ENCODE assay signal across 8 mouse cellular contexts in genomic region chr4:134534932-134535786, GRCm38 (mm10). TPM values are rescaled to one million over a fixed set of nuclear protein-coding genes. Genes with fewer than 3 reads are reported as not detected.
DNase-seq lines count a peak whose midpoint lies in the region; ATAC-seq and TF ChIP-seq lines count a peak whose summit lies in the region.

Gene Mtfr1l, minus strand, starts transcription at chr4:134535387.

- H3K4me2 ChIP-seq in forebrain, embryonic 15.5 days (replicated peaks) = peak within 1 kb of the TSS; percentile 91

- peak; percentile 97 for ATAC-seq in forebrain, embryonic 15.5 days (replicated peaks)
- peak; percentile 93 for ATAC-seq in neutrophil, adult 5-6 weeks (ENCODE audit: extremely low read depth, insufficient number of reproducible peaks, low FRiP score, poor library complexity, severe bottlenecking)

- no peak for TF ChIP-seq CTCF in lung, adult 2 months (IDR thresholded peaks at IDR 0.05; ENCODE audit: insufficient read depth, low read length)

- WGBS in forebrain, embryonic 15.5 days = under 1% methylated on average over 71 of the region's 71 CpGs
- WGBS in lung, adult 2 months = under 1% methylated on average over 71 of the region's 71 CpGs

- peak; percentile 91 for DNase-seq in ES-E14 (ENCODE audit: low read depth, low spot score)
- DNase-seq in cerebellum, adult 11-12 months = peak; percentile 98
- peak; percentile 98 for DNase-seq in heart, postnatal 25 days (ENCODE audit: low spot score)
- peak; percentile 97 for DNase-seq in layer of hippocampus, adult 18-20 months (ENCODE audit: low spot score in 2 of 2)
- peak; percentile 99 for DNase-seq in lung, adult 2 months
- DNase-seq in thymus, adult 18-20 months = peak; percentile 96 to 97

- H3K4me1 ChIP-seq in ES-E14 (ENCODE audit: control insufficient read depth in 2 of 2, insufficient read depth in 2 of 2, low read length in 2 of 2, poor library complexity in 1 of 2) = peaks cover 4 to 5% of the 10 kb centered on the region in 2 experiments; a peak in 3 of 4 replicates
- peaks cover 29% of the 10 kb centered on the region for H3K4me1 ChIP-seq in forebrain, embryonic 15.5 days
- no peaks in the 10 kb centered on the region; the same call in 1 of the 2 replicates for H3K4me1 ChIP-seq in lung, adult 2 months (ENCODE audit: control insufficient read depth, insufficient read depth, low read length)

- peaks cover 5% of the 10 kb centered on the region for H3K36me3 ChIP-seq in ES-E14 (ENCODE audit: control insufficient read depth, insufficient read depth, low read length, poor library complexity, severe bottlenecking)
- peaks cover 25% of the 10 kb centered on the region for H3K36me3 ChIP-seq in forebrain, embryonic 15.5 days

- H3K9me3 ChIP-seq in ES-E14 (ENCODE audit: control insufficient read depth, insufficient read depth, low read depth, low read length) = no peaks in the 10 kb centered on the region
- H3K9me3 ChIP-seq in forebrain, embryonic 15.5 days = no peaks in the 10 kb centered on the region

- intact Hi-C loops in heart, postnatal 25 days (cut with DNase I) = no loop called here

- in situ Hi-C loops in ES-E14 (cut with MboI; ENCODE audit: low sequenced_read_pairs in 2 of 2, unreplicated experiment in 2 of 2) = no loop called here

- peak within 1 kb of the TSS; percentile 67 for H3K27ac ChIP-seq in ES-E14 (ENCODE audit: insufficient read depth, low read depth, low read length, poor library complexity, severe bottlenecking)
- H3K27ac ChIP-seq in forebrain, embryonic 15.5 days (replicated peaks) = peak within 1 kb of the TSS; percentile 86

- H3K4me3 ChIP-seq in ES-E14 (ENCODE audit: insufficient read depth in 1 of 2, low read depth in 1 of 2, low read length in 2 of 2, poor library complexity in 1 of 2, severe bottlenecking in 1 of 2) = peak within 1 kb of the TSS; percentile 75 to 84
- H3K4me3 ChIP-seq in forebrain, embryonic 15.5 days = peak within 1 kb of the TSS; percentile 95
- H3K4me3 ChIP-seq in lung, adult 2 months (replicated peaks; ENCODE audit: extremely low read depth, low read depth, low read length) = peak within 1 kb of the TSS; percentile 88

- no peaks in the 10 kb centered on the region for H3K27me3 ChIP-seq in forebrain, embryonic 15.5 days

- peak within 1 kb of the TSS; percentile 87 for H3K9ac ChIP-seq in ES-E14 (ENCODE audit: insufficient read depth, low read depth, low read length, poor library complexity, severe bottlenecking)
- peak within 1 kb of the TSS; percentile 78 for H3K9ac ChIP-seq in forebrain, embryonic 15.5 days (replicated peaks)

- TF ChIP-seq POLR2A in lung, adult 2 months (IDR thresholded peaks at IDR 0.05; ENCODE audit: borderline replicate concordance, extremely low read depth, low read depth, low read length) = peak; percentile 62

TF ChIP-seq in ES-E14, 5 proteins besides CTCF, POLR2A, EP300 and RAD21:
- TF ChIP-seq MAFK (IDR thresholded peaks at IDR 0.05; ENCODE audit: insufficient read depth, low read depth, low read length) = no peak
- TF ChIP-seq CHD2 (IDR thresholded peaks at IDR 0.05; ENCODE audit: low read depth, low read length) = peak; percentile 91

RNA-seq across cellular contexts. Expression of gene Mtfr1l, which starts in this region (rescaled TPM):
- total RNA-seq in ES-E14 (2012; rRNA removed) = 38.2 and 43.7 TPM in 2 replicates
- polyA plus RNA-seq in forebrain, embryonic 15.5 days (2015; fragmentation: Nextera tagmentation; extraction: Ambion mirVana) = 157 and 161 TPM in 2 replicates
- total RNA-seq in heart, postnatal 25 days (2021) = 100 to 1,000 TPM; 178 to 185 TPM
- 10 to 100 TPM; 69.0 to 70.7 TPM for total RNA-seq in layer of hippocampus, adult 18-20 months (2021)
- 115 and 169 TPM in 2 replicates for polyA plus RNA-seq in lung, adult 2 months (2012; rRNA removed)
- 37.7 and 39.2 TPM in 2 replicates for total RNA-seq in neutrophil, adult 5-6 weeks (2017)

Comparison
In these comparisons a context has a peak if more than half of its experiments do, and no peak if none do; other contexts are left out.
1. Peak in every context shown above with its lines: DNase-seq, ATAC-seq, H3K4me3 ChIP-seq and H3K27ac ChIP-seq.